Mouse (Mus musculus) heart, embryonic 15.5 days (tissue): Measurements from ENCODE around the gene 4930550C14Rik. TPM values are rescaled to one million over a fixed set of nuclear protein-coding genes. Genes with fewer than 3 reads are reported as not detected.
A peak's percentile ranks its signal among the peaks of the same experiment; 100 is the strongest.

Experiments used
- ATAC-seq: fragments of 200-750 bp; cut with Nextera tagmentation; replicated peaks from 2 replicates; pipeline ENCODE4 v1.8.0; 2017; ENCODE audit warnings: low read depth, moderate TSS enrichment; ENCODE audit not compliant: insufficient number of reproducible peaks, insufficient read depth, low FRiP score
- H3K27ac ChIP-seq: fragments of 300-500 bp; sonication (generic); 2 replicates; pipeline ENCODE4 v1.5.1; 2015; ENCODE audit warnings: mild to moderate bottlenecking, inconsistent platforms
- H3K27me3 ChIP-seq: fragments of 300-500 bp; sonication (generic); 2 replicates; pipeline ENCODE4 v1.6.1; 2015; ENCODE audit warnings: inconsistent platforms
- H3K36me3 ChIP-seq: fragments of 300-500 bp; sonication (generic); 2 replicates; pipeline ENCODE4 v1.6.1; 2015; ENCODE audit warnings: mild to moderate bottlenecking, inconsistent platforms
- H3K4me1 ChIP-seq: fragments of 300-500 bp; sonication (generic); replicated peaks from 2 replicates; pipeline ENCODE4 v1.6.1; 2015; ENCODE audit warnings: inconsistent platforms
- H3K4me2 ChIP-seq: fragments of 300-500 bp; sonication (generic); 2 replicates; pipeline ENCODE4 v1.6.1; 2015; ENCODE audit warnings: inconsistent platforms, mild to moderate bottlenecking, moderate library complexity
- H3K4me3 ChIP-seq: fragments of 300-500 bp; sonication (generic); 2 replicates; pipeline ENCODE4 v1.5.1; 2015; ENCODE audit warnings: mild to moderate bottlenecking, inconsistent platforms
- H3K9ac ChIP-seq: fragments of 300-500 bp; sonication (generic); 2 replicates; pipeline ENCODE4 v1.6.1; 2015; ENCODE audit warnings: mild to moderate bottlenecking, inconsistent platforms
- H3K9me3 ChIP-seq: fragments of 300-500 bp; sonication (generic); replicated peaks from 2 replicates; pipeline ENCODE4 v1.6.1; 2016; ENCODE audit warnings: inconsistent platforms
- WGBS: fragments of 180-500 bp; shearing (Covaris S2); methylation state at CpG from one replicate; pipeline ENCODE4 v1.1.7; 2015; ENCODE audit warnings: mixed read lengths; 5-methylcytosine and 5-hydroxymethylcytosine counted together
- microRNA-seq: library from miRNA; unstranded; fragments of <30 nt; microRNA quantifications from one replicate; pipeline ENCODE4, GENCODE M21; 2016
- polyA plus RNA-seq: library from polyadenylated mRNA; unstranded; fragments of >200 nt; fragmentation: Nextera tagmentation; extraction: Ambion mirVana; gene quantifications from 2 replicates; pipeline ENCODE4 v1.2.1, GENCODE M21; 2015

The 4930550C14Rik gene
- polyA plus RNA-seq, 1 experiment from 2014 or later, result 0.86 TPM

DNA sequence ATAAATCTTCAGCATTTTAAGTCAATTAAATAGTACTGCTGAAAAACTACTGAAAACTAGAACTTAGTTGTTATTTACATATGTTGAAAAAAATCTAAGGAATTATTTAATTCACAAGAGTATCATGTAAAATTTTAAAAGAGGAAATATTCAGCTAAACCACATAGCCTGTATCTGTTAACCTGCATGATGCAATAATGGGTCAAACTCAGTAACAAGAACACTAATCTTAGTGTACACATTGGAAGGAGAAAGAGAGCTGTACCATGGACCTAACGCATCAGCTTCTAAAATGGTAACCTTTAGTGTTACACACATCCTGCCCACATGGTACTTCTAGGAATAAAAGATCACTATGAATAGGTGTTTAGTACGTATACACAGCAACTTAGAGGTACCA lies 49.9 kb downstream of the 4930550C14Rik start:
- ATAC-seq, result no peak
- Histone ChIP-seq H3K4me3 (no peak overlapping the region), H3K27ac (no peak overlapping the region), H3K4me2 (no peak overlapping the region), H3K4me1 (no peaks in the 10 kb centered on the region), H3K9me3 (no peaks in the 10 kb centered on the region), H3K36me3 (peaks cover 33% of the 10 kb centered on the region), H3K9ac (no peak overlapping the region), H3K27me3 (no peaks in the 10 kb centered on the region)
- WGBS, result 87% methylated on average over 2 of the region's 2 CpGs

DNA sequence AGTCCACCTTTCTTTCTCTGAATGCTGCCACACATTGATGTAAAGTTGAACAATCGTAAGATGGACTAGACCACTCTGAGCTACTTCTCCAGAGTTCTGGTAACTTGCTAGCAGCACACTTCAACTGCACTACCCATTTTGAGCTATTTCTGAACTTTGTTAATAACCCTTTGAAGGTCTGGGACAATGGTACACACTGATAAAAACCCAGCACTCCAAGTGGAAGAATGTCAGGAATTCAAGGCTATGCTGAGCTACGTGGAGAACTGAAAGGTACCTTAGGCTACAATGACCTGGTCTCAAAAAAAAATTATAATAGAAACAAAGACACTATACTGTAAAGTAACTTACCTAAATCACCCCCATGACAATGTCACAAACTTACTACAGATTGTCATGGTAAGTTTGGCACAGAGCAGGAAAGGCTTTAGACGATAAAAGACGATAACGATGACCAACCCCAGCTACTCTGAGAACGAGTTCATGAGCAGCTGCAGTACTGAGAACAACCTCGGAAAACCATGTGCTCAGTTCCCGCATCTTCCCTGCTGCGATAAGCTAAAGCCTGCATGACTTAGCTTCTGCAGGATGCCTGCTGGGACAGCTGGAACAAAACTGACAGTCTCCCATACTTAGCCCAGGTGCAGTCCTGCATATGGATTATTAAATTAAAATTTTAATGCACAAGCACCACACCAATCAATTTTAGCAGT lies 70.8 kb downstream of the 4930550C14Rik start:
- Histone ChIP-seq H3K4me3 (no peak overlapping the region), H3K4me1 (peaks cover 10% of the 10 kb centered on the region; the same call in 1 of the 2 replicates), H3K27me3 (no peaks in the 10 kb centered on the region), H3K27ac (0 out of 2 replicates have a peak overlapping the region, but pooled peaks have one; percentile 16), H3K36me3 (no peaks in the 10 kb centered on the region), H3K9ac (no peak overlapping the region), H3K9me3 (no peaks in the 10 kb centered on the region), H3K4me2 (peak overlapping the region; percentile 11; the same call in 1 of the 2 replicates)
- 47% methylated on average over 9 of the region's 9 CpGs for WGBS
- no peak for ATAC-seq

Small RNA genes lying within 50 kb of the gene (microRNA-seq; reads per million reads assigned to microRNA genes)
- not detected for gene Mir130c

Other genes starting within 250 kb of the 4930550C14Rik start
- gene Ddx10, start 154.3 kb upstream of the 4930550C14Rik start, polyA plus RNA-seq, result 14.8 and 17.5 TPM in 2 replicates
- 0.31 and 0.93 TPM in 2 replicates for gene Exph5, start 100.7 kb upstream of the 4930550C14Rik start, polyA plus RNA-seq
- gene Kdelc2, start 18.3 kb upstream of the 4930550C14Rik start, polyA plus RNA-seq, result 22.8 and 24.1 TPM in 2 replicates
- gene Atm, start 134.4 kb downstream of the 4930550C14Rik start, polyA plus RNA-seq, result 7.3 and 8.6 TPM in 2 replicates
- 10.7 and 12.1 TPM in 2 replicates for gene Npat, start 134.7 kb downstream of the 4930550C14Rik start, polyA plus RNA-seq
- 189 and 222 TPM in 2 replicates for gene Acat1, start 208.1 kb downstream of the 4930550C14Rik start, polyA plus RNA-seq